26 mouse cellular contexts compared by ENCODE assay signal in the genomic region with DNA sequence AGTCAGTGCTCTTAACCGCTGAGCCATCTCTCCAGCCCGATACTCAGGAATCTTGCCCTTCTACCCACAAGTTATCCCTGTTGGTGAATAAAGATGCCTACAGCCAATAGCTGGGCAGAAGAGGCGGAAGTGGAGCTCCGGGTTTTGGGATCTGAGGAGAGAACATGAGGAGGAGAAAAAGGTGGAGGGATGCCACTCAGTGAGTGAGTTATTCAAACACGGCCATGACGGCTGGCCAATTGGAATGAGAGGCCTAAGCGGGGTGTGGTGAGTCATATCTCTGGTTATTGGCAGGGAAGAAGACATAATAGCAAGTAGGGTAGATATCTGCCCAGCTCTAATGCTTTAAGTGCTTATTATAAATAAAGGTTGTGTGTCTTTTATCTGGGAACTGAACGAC. TPM values are rescaled to one million over a fixed set of nuclear protein-coding genes. Genes with fewer than 3 reads are reported as not detected.
DNase-seq lines count a peak whose midpoint lies in the region; ATAC-seq and TF ChIP-seq lines count a peak whose summit lies in the region.
"Had no signal": no experiment of that assay in that cellular context is flagged by ENCODE, and none has a peak within 500 bp of the region (broad histone marks: within the 10 kb centered on the region; RNA-seq: fewer than 3 reads in every experiment).

No protein-coding gene starts in this region.

- no peak overlapping the region for H3K9ac ChIP-seq in liver, embryonic 12.5 days
- no peak overlapping the region for H3K9ac ChIP-seq in liver, postnatal 0 days (replicated peaks)
- H3K9ac ChIP-seq in liver, embryonic 13.5 days: no peak overlapping the region
- no peak overlapping the region for H3K9ac ChIP-seq in midbrain, embryonic 16.5 days (ENCODE audit: low read depth, low read length)
- no peak overlapping the region for H3K9ac ChIP-seq in heart, embryonic 12.5 days
- H3K9ac ChIP-seq: forebrain, embryonic 13.5 days; heart, embryonic 13.5 days; hindbrain, embryonic 14.5 days; limb, embryonic 15.5 days; lung, embryonic 15.5 days; neural tube, embryonic 13.5 days; stomach, embryonic 15.5 days had no signal

- no peak overlapping the region for H3K4me2 ChIP-seq in liver, embryonic 12.5 days
- no peak overlapping the region for H3K4me2 ChIP-seq in liver, postnatal 0 days (ENCODE audit: low read depth, low read length)
- no peak overlapping the region; the same call in 1 of the 2 replicates for H3K4me2 ChIP-seq in liver, embryonic 13.5 days
- H3K4me2 ChIP-seq in midbrain, embryonic 16.5 days (ENCODE audit: low read length): no peak overlapping the region
- H3K4me2 ChIP-seq in heart, embryonic 12.5 days: no peak overlapping the region
- H3K4me2 ChIP-seq: forebrain, embryonic 13.5 days; heart, embryonic 13.5 days; hindbrain, embryonic 14.5 days; limb, embryonic 15.5 days; lung, embryonic 15.5 days; neural tube, embryonic 13.5 days; stomach, embryonic 15.5 days had no signal

- no peak for TF ChIP-seq CTCF in liver, postnatal 0 days (IDR thresholded peaks at IDR 0.05; ENCODE audit: low read depth)

- H3K4me3 ChIP-seq in liver, embryonic 12.5 days: no peak overlapping the region
- no peak overlapping the region for H3K4me3 ChIP-seq in liver, postnatal 0 days (ENCODE audit: low read depth, low read length)
- no peak overlapping the region for H3K4me3 ChIP-seq in liver, embryonic 13.5 days (replicated peaks)
- H3K4me3 ChIP-seq in midbrain, embryonic 16.5 days (ENCODE audit: low read depth, low read length): no peak overlapping the region
- no peak overlapping the region for H3K4me3 ChIP-seq in heart, embryonic 10.5 days
- no peak overlapping the region for H3K4me3 ChIP-seq in heart, embryonic 12.5 days
- H3K4me3 ChIP-seq: forebrain, embryonic 13.5 days; heart, embryonic 13.5 days; limb, embryonic 10.5 days; limb, embryonic 15.5 days; lung, embryonic 15.5 days; midbrain, embryonic 10.5 days; myocyte; neural tube, embryonic 13.5 days; stomach, embryonic 15.5 days had no signal

- peak overlapping the region; percentile 93 for H3K27ac ChIP-seq in liver, embryonic 12.5 days
- H3K27ac ChIP-seq in liver, postnatal 0 days (ENCODE audit: low read depth): no peak overlapping the region
- peak overlapping the region; percentile 97 for H3K27ac ChIP-seq in liver, embryonic 13.5 days
- no peak overlapping the region for H3K27ac ChIP-seq in midbrain, embryonic 16.5 days (ENCODE audit: low read length)
- no peak overlapping the region for H3K27ac ChIP-seq in heart, embryonic 10.5 days
- no peak overlapping the region for H3K27ac ChIP-seq in heart, embryonic 12.5 days (ENCODE audit: poor library complexity, severe bottlenecking)
- H3K27ac ChIP-seq: forebrain, embryonic 13.5 days; heart, embryonic 13.5 days; hindbrain, embryonic 14.5 days; limb, embryonic 10.5 days; limb, embryonic 15.5 days; lung, embryonic 15.5 days; midbrain, embryonic 10.5 days; neural tube, embryonic 13.5 days; stomach, embryonic 15.5 days had no signal

- no peaks in the 10 kb centered on the region for H3K9me3 ChIP-seq in liver, embryonic 12.5 days (replicated peaks)
- no peaks in the 10 kb centered on the region for H3K9me3 ChIP-seq in liver, postnatal 0 days (ENCODE audit: low read length)
- 0 out of 2 replicates have a peak, but pooled peaks cover 3% of the 10 kb centered on the region for H3K9me3 ChIP-seq in liver, embryonic 13.5 days (replicated peaks)
- H3K9me3 ChIP-seq in midbrain, embryonic 16.5 days (replicated peaks; ENCODE audit: control insufficient read depth, low read length, poor library complexity, severe bottlenecking): no peaks in the 10 kb centered on the region
- no peaks in the 10 kb centered on the region for H3K9me3 ChIP-seq in heart, embryonic 10.5 days
- H3K9me3 ChIP-seq in heart, embryonic 12.5 days (replicated peaks): no peaks in the 10 kb centered on the region
- H3K9me3 ChIP-seq: forebrain, embryonic 13.5 days; G1E; heart, embryonic 13.5 days; limb, embryonic 10.5 days; limb, embryonic 15.5 days; lung, embryonic 15.5 days; midbrain, embryonic 10.5 days; neural tube, embryonic 13.5 days; stomach, embryonic 15.5 days had no signal

- TF ChIP-seq EP300 in liver, postnatal 0 days (IDR thresholded peaks at IDR 0.05; ENCODE audit: low read depth): no peak

- no peaks in the 10 kb centered on the region for H3K36me3 ChIP-seq in liver, embryonic 12.5 days
- H3K36me3 ChIP-seq in liver, postnatal 0 days (replicated peaks; ENCODE audit: insufficient read depth, low read length): no peaks in the 10 kb centered on the region
- no peaks in the 10 kb centered on the region for H3K36me3 ChIP-seq in liver, embryonic 13.5 days
- H3K36me3 ChIP-seq in midbrain, embryonic 16.5 days (ENCODE audit: control insufficient read depth, insufficient read depth, low read length): no peaks in the 10 kb centered on the region
- H3K36me3 ChIP-seq in heart, embryonic 10.5 days: no peaks in the 10 kb centered on the region
- H3K36me3 ChIP-seq in heart, embryonic 12.5 days: no peaks in the 10 kb centered on the region
- H3K36me3 ChIP-seq: G1E; heart, embryonic 13.5 days; limb, embryonic 10.5 days; limb, embryonic 15.5 days; lung, embryonic 15.5 days; midbrain, embryonic 10.5 days; neural tube, embryonic 13.5 days; stomach, embryonic 15.5 days had no signal

- DNase-seq in liver, postnatal 0 days: no peak
- peak; percentile 22 for DNase-seq in NIH3T3 (ENCODE audit: low read depth)
- no peak for DNase-seq in liver, embryonic 13.5 days
- DNase-seq in heart, embryonic 10.5 days (ENCODE audit: low spot score): no peak
- DNase-seq: adrenal gland, postnatal 10 days; cerebellum, adult 9-10 months; cerebellum, postnatal 36 days; gastrocnemius, postnatal 36 days; layer of hippocampus, adult 9-11 months; right cerebral cortex, postnatal 14 days had no signal

- 81% methylated on average over 8 of the region's 8 CpGs for WGBS in liver, embryonic 12.5 days (ENCODE audit: insufficient replicate concordance)
- WGBS in liver, postnatal 0 days (ENCODE audit: insufficient replicate concordance): 83% methylated on average over 8 of the region's 8 CpGs
- 78% methylated on average over 8 of the region's 8 CpGs for WGBS in liver, embryonic 13.5 days (ENCODE audit: insufficient replicate concordance)
- WGBS in midbrain, embryonic 16.5 days: 98% methylated on average over 8 of the region's 8 CpGs
- WGBS in heart, embryonic 10.5 days: 90% methylated on average over 8 of the region's 8 CpGs
- WGBS in heart, embryonic 12.5 days: 93% methylated on average over 8 of the region's 8 CpGs

- H3K27me3 ChIP-seq in liver, embryonic 12.5 days (replicated peaks): no peaks in the 10 kb centered on the region
- H3K27me3 ChIP-seq in liver, postnatal 0 days (ENCODE audit: insufficient read depth, low read length): no peaks in the 10 kb centered on the region
- H3K27me3 ChIP-seq in liver, embryonic 13.5 days: no peaks in the 10 kb centered on the region
- no peaks in the 10 kb centered on the region for H3K27me3 ChIP-seq in midbrain, embryonic 16.5 days (ENCODE audit: control insufficient read depth, insufficient read depth, low read depth, low read length)
- no peaks in the 10 kb centered on the region for H3K27me3 ChIP-seq in heart, embryonic 10.5 days (ENCODE audit: insufficient read depth, poor library complexity, severe bottlenecking)
- no peaks in the 10 kb centered on the region for H3K27me3 ChIP-seq in heart, embryonic 12.5 days (replicated peaks)
- H3K27me3 ChIP-seq: CH12.LX; forebrain, embryonic 13.5 days; heart, embryonic 13.5 days; limb, embryonic 15.5 days; lung, embryonic 15.5 days; neural tube, embryonic 13.5 days; stomach, embryonic 15.5 days had no signal

- peaks cover 97% of the 10 kb centered on the region for H3K4me1 ChIP-seq in liver, embryonic 12.5 days
- H3K4me1 ChIP-seq in liver, postnatal 0 days (ENCODE audit: insufficient read depth): peaks cover 43% of the 10 kb centered on the region
- H3K4me1 ChIP-seq in liver, embryonic 13.5 days (replicated peaks): peaks cover 97% of the 10 kb centered on the region
- H3K4me1 ChIP-seq in midbrain, embryonic 16.5 days (ENCODE audit: control insufficient read depth, insufficient read depth, low read length): no peaks in the 10 kb centered on the region
- H3K4me1 ChIP-seq in heart, embryonic 10.5 days: no peaks in the 10 kb centered on the region
- no peaks in the 10 kb centered on the region for H3K4me1 ChIP-seq in heart, embryonic 12.5 days (replicated peaks)
- H3K4me1 ChIP-seq: forebrain, embryonic 13.5 days; heart, embryonic 13.5 days; limb, embryonic 10.5 days; limb, embryonic 15.5 days; lung, embryonic 15.5 days; midbrain, embryonic 10.5 days; neural tube, embryonic 13.5 days; stomach, embryonic 15.5 days had no signal

- ATAC-seq in liver, embryonic 12.5 days: no peak
- no peak for ATAC-seq in liver, postnatal 0 days
- no peak for ATAC-seq in liver, embryonic 13.5 days (ENCODE audit: low read depth)
- ATAC-seq in midbrain, embryonic 16.5 days: no peak
- no peak for ATAC-seq in heart, embryonic 12.5 days (ENCODE audit: insufficient number of reproducible peaks, low FRiP score)
- ATAC-seq: forebrain, embryonic 13.5 days; intestine, postnatal 0 days had no signal

RNA-seq across cellular contexts. Expression of a gene that starts 43.2 kb away (rescaled TPM):
- polyA plus RNA-seq in liver, embryonic 12.5 days (2016; fragmentation: Nextera tagmentation; extraction: Ambion mirVana): 32.9 and 33.5 TPM in 2 replicates
- 15.8 and 17.7 TPM in 2 replicates for polyA plus RNA-seq in liver, postnatal 0 days (2015; fragmentation: Nextera tagmentation; extraction: Ambion mirVana)
- polyA plus RNA-seq in liver, embryonic 13.5 days (2015; fragmentation: Nextera tagmentation; extraction: Ambion mirVana): 26.5 and 26.8 TPM in 2 replicates
- 26.5 and 31.2 TPM in 2 replicates for polyA plus RNA-seq in midbrain, embryonic 16.5 days (2015; fragmentation: Nextera tagmentation; extraction: Ambion mirVana)
- polyA plus RNA-seq in heart, embryonic 10.5 days (2016; fragmentation: Nextera tagmentation; extraction: Ambion mirVana): 16.8 and 24.3 TPM in 2 replicates
- polyA plus RNA-seq in heart, embryonic 12.5 days (2016; fragmentation: Nextera tagmentation; extraction: Ambion mirVana): 17.1 and 21.1 TPM in 2 replicates

Comparison
In these comparisons a context has a peak if more than half of its experiments do, and no peak if none do; other contexts are left out.
1. H3K27ac ChIP-seq: peak in liver, embryonic 12.5 days (single experiment) and liver, embryonic 13.5 days (single experiment); none in liver, postnatal 0 days (single experiment), midbrain, embryonic 16.5 days (single experiment), heart, embryonic 10.5 days (single experiment) and heart, embryonic 12.5 days (single experiment).